Mouse (Mus musculus) spleen, adult 2 months (tissue): ENCODE measurements around the gene 4930524N10Rik. TPM values are rescaled to one million over a fixed set of nuclear protein-coding genes. Genes with fewer than 3 reads are reported as not detected.

Experiments used
- DNase-seq, 2 experiments: peaks; one replicate each; pipeline versions ENCODE4 v3.0.0 to v3.0.0-alpha.2; 2012 to 2021; ENCODE audit warnings: low spot score in 2 of 2, low read depth in 1 of 2
- H3K27ac ChIP-seq: fragments of 200-500 bp; 2 replicates; pipeline ENCODE4 v1.5.1; 2012; ENCODE audit warnings: low read length, inconsistent platforms; ENCODE audit not compliant: insufficient read depth
- H3K27me3 ChIP-seq: fragments of 200-500 bp; 2 replicates; pipeline ENCODE4 v1.6.1; 2012; ENCODE audit warnings: mild to moderate bottlenecking, moderate library complexity, low read length, inconsistent platforms; ENCODE audit not compliant: control insufficient read depth, insufficient read depth
- H3K36me3 ChIP-seq: fragments of 200-500 bp; 2 replicates; pipeline ENCODE4 v1.6.1; 2012; ENCODE audit warnings: mild to moderate bottlenecking, low read length, inconsistent platforms; ENCODE audit not compliant: control insufficient read depth, insufficient read depth
- H3K4me1 ChIP-seq: fragments of 200-500 bp; 2 replicates; pipeline ENCODE4 v1.6.1; 2011; ENCODE audit warnings: inconsistent platforms; ENCODE audit not compliant: control insufficient read depth, insufficient read depth, insufficient read length
- H3K4me3 ChIP-seq: fragments of 200-500 bp; 2 replicates; pipeline ENCODE4 v1.5.1; 2011; ENCODE audit warnings: mild to moderate bottlenecking, inconsistent platforms; ENCODE audit not compliant: insufficient read depth, insufficient read length; ENCODE audit errors: extremely low read depth
- CTCF ChIP-seq: fragments of 200-500 bp; IDR thresholded peaks from 2 replicates; pipeline ENCODE4 v1.5.1; 2011; ENCODE audit warnings: mild to moderate bottlenecking, inconsistent platforms; ENCODE audit not compliant: insufficient read depth, insufficient read length, insufficient replicate concordance; ENCODE audit errors: extremely low read depth
- POLR2A ChIP-seq: fragments of 200-500 bp; IDR thresholded peaks from 2 replicates; pipeline ENCODE4 v1.6.1; 2011; ENCODE audit warnings: low read depth, low read length, inconsistent platforms
- WGBS: fragments of 180-500 bp; shearing (Covaris S2); methylation state at CpG from one replicate; pipeline ENCODE4 v1.1.7; 2018; 5-methylcytosine and 5-hydroxymethylcytosine counted together
- polyA plus RNA-seq: library from polyadenylated mRNA; depleted of rRNA; stranded (reverse); fragments of >200 nt; gene quantifications from 2 replicates; pipeline ENCODE4 v1.2.3, GENCODE M21; 2012; rRNA removed

4930524N10Rik gene
- not detected in 2 replicates for polyA plus RNA-seq

- no peaks in the 10 kb centered on the region for H3K36me3 ChIP-seq
- DNase-seq, result no peak
- 20% methylated on average over 1 of the region's 1 CpGs for WGBS
- H3K27me3 ChIP-seq, result no peaks in the 10 kb centered on the region
- no peaks in the 10 kb centered on the region for H3K4me1 ChIP-seq
- no peak within 1 kb of the TSS for H3K4me3 ChIP-seq
- no peak within 1 kb of the TSS for H3K27ac ChIP-seq
- TF ChIP-seq POLR2A, result no peak
Observed at GRCm38 (mm10) chrX:154343292-154343691, at the start of gene 4930524N10Rik. TSS of gene 4930524N10Rik (minus strand) at chrX:154343392.

GRCm38 (mm10) chrX:154350042-154350441 is 6.8 kb upstream of the 4930524N10Rik start:
- Histone ChIP-seq H3K27ac (no peak overlapping the region), H3K4me3 (no peak overlapping the region), H3K27me3 (no peaks in the 10 kb centered on the region), H3K36me3 (no peaks in the 10 kb centered on the region), H3K4me1 (no peaks in the 10 kb centered on the region)
- WGBS, result 73% methylated on average over 3 of the region's 3 CpGs
- no peak for TF ChIP-seq CTCF
- no peak for TF ChIP-seq POLR2A
- no peak for DNase-seq

- 83% methylated on average over 7 of the region's 7 CpGs for WGBS
Observed at GRCm38 (mm10) chrX:154349302-154350041, 6.3 kb upstream of the 4930524N10Rik start.

GRCm38 (mm10) chrX:154347933-154348332 is 4.7 kb upstream of the 4930524N10Rik start:
- H3K4me3 ChIP-seq, result no peak overlapping the region
- H3K27ac ChIP-seq, result no peak overlapping the region
- DNase-seq, result no peak
- H3K36me3 ChIP-seq, result no peaks in the 10 kb centered on the region
- TF ChIP-seq CTCF (no peak), POLR2A (no peak)
- H3K27me3 ChIP-seq, result no peaks in the 10 kb centered on the region
- no peaks in the 10 kb centered on the region for H3K4me1 ChIP-seq
- 78% methylated on average over 3 of the region's 3 CpGs for WGBS

More at GRCm38 (mm10) chrX:154349302-154350041, 6.3 kb upstream of the 4930524N10Rik start:
- DNase-seq, result no peak
- Histone ChIP-seq H3K36me3 (no peaks in the 10 kb centered on the region), H3K27ac (no peak overlapping the region), H3K4me1 (no peaks in the 10 kb centered on the region), H3K27me3 (no peaks in the 10 kb centered on the region), H3K4me3 (no peak overlapping the region)
- TF ChIP-seq CTCF (no peak), POLR2A (no peak)

Other genes starting within 250 kb of the 4930524N10Rik start
- not detected in 2 replicates for gene Gm15140, start 222.7 kb downstream of the 4930524N10Rik start, polyA plus RNA-seq
- not detected in 2 replicates for gene Samt4, start 138.6 kb upstream of the 4930524N10Rik start, polyA plus RNA-seq
- not detected in 2 replicates for gene Samt2, start 236.0 kb upstream of the 4930524N10Rik start, polyA plus RNA-seq